Mouse (Mus musculus) heart, postnatal 0 days (tissue): ENCODE data around the gene Tmem135. TPM values are rescaled to one million over a fixed set of nuclear protein-coding genes. Genes with fewer than 3 reads are reported as not detected.

Source experiments
- ATAC-seq: fragments of 200-750 bp; cut with Nextera tagmentation; 2 replicates; pipeline ENCODE4 v1.8.0; 2017; ENCODE audit warnings: low read depth, moderate number of reproducible peaks, moderate library complexity; ENCODE audit not compliant: insufficient read depth
- DNase-seq: peaks from one replicate; pipeline ENCODE4 v3.0.0-alpha.2; 2016; ENCODE audit warnings: low spot score
- H3K27ac ChIP-seq: fragments of 300-500 bp; sonication (generic); 2 replicates; pipeline ENCODE4 v1.5.1; 2014; ENCODE audit warnings: low read depth, mild to moderate bottlenecking
- H3K27me3 ChIP-seq: fragments of 300-500 bp; sonication (generic); 2 replicates; pipeline ENCODE4 v1.6.1; 2014; ENCODE audit warnings: low read length, mixed read lengths; ENCODE audit not compliant: control insufficient read depth, insufficient read depth
- H3K36me3 ChIP-seq: fragments of 300-500 bp; sonication (generic); replicated peaks from 2 replicates; pipeline ENCODE4 v1.6.1; 2014; ENCODE audit warnings: low read length, mixed read lengths; ENCODE audit not compliant: control insufficient read depth, insufficient read depth
- H3K4me1 ChIP-seq: fragments of 300-500 bp; sonication (generic); 2 replicates; pipeline ENCODE4 v1.6.1; 2014; ENCODE audit warnings: antibody characterized with exemption; ENCODE audit not compliant: control insufficient read depth, insufficient read depth
- H3K4me2 ChIP-seq: fragments of 300-500 bp; sonication (generic); 2 replicates; pipeline ENCODE4 v1.6.1; 2014; ENCODE audit warnings: low read depth, mild to moderate bottlenecking, low read length, moderate library complexity
- H3K4me3 ChIP-seq: fragments of 300-500 bp; sonication (generic); 2 replicates; pipeline ENCODE4 v1.5.1; 2014; ENCODE audit warnings: low read depth, low read length
- H3K9ac ChIP-seq: fragments of 300-500 bp; sonication (generic); replicated peaks from 2 replicates; pipeline ENCODE4 v1.6.1; 2014; ENCODE audit warnings: low read depth, low read length, mixed read lengths
- H3K9me3 ChIP-seq: fragments of 300-500 bp; sonication (generic); replicated peaks from 2 replicates; pipeline ENCODE4 v1.6.1; 2016; ENCODE audit warnings: low read length; ENCODE audit not compliant: control insufficient read depth
- CTCF ChIP-seq: IDR thresholded peaks from 2 replicates; pipeline ENCODE4 v1.5.1; 2016; ENCODE audit warnings: antibody characterized with exemption, control low read depth, low read depth
- EP300 ChIP-seq: IDR thresholded peaks from 2 replicates; pipeline ENCODE4 v1.6.1; 2016; ENCODE audit warnings: antibody characterized with exemption, low read depth
- WGBS: fragments of 180-500 bp; shearing (Covaris S2); extraction: QIAGEN DNeasy Blood & Tissue Kit; methylation state at CpG from one replicate; pipeline ENCODE4 v1.1.7; 2014; 5-methylcytosine and 5-hydroxymethylcytosine counted together
- polyA plus RNA-seq: library from polyadenylated mRNA; unstranded; fragments of >200 nt; fragmentation: Nextera tagmentation; extraction: Ambion mirVana; gene quantifications from 2 replicates; pipeline ENCODE4 v1.2.1, GENCODE M21; 2015
- total RNA-seq: library from RNA; depleted of rRNA; stranded (reverse); fragments of >200 nt; gene quantifications from 2 replicates; pipeline ENCODE4 v1.2.3, GENCODE M21; 2014; ENCODE audit warnings: low replicate concordance

The Tmem135 gene
- total and polyA plus RNA-seq, 2 experiments from 2014 or later: 31.6 to 70.6 TPM

GRCm38 (mm10) chr7:89216628-89217027 is 187.4 kb downstream of the Tmem135 start:
- H3K9me3 ChIP-seq: no peaks in the 10 kb centered on the region
- H3K27me3 ChIP-seq: no peaks in the 10 kb centered on the region
- H3K4me3 ChIP-seq: no peak overlapping the region
- H3K27ac ChIP-seq: no peak overlapping the region
- H3K4me1 ChIP-seq: peaks cover 7% of the 10 kb centered on the region; the same call in 1 of the 2 replicates
- H3K9ac ChIP-seq: no peak overlapping the region
- WGBS: 6% methylated on average over 1 of the region's 1 CpGs
- H3K4me2 ChIP-seq: no peak overlapping the region
- no peak for TF ChIP-seq CTCF
- TF ChIP-seq EP300: no peak
- DNase-seq: peak; percentile 38
- no peak; the same call in 1 of the 2 replicates for ATAC-seq
- H3K36me3 ChIP-seq: no peaks in the 10 kb centered on the region

- ATAC-seq (no peak), DNase-seq (no peak)
- Histone ChIP-seq H3K4me1 (peaks cover 7% of the 10 kb centered on the region; the same call in 1 of the 2 replicates), H3K4me3 (no peak overlapping the region), H3K36me3 (no peaks in the 10 kb centered on the region), H3K27ac (peak overlapping the region; percentile 7; the same call in 1 of the 2 replicates), H3K4me2 (no peak overlapping the region), H3K9ac (no peak overlapping the region), H3K9me3 (no peaks in the 10 kb centered on the region), H3K27me3 (no peaks in the 10 kb centered on the region)
- 37% methylated on average over 2 of the region's 2 CpGs for WGBS
- TF ChIP-seq CTCF: no peak
- no peak for TF ChIP-seq EP300
These were observed 187.9 kb downstream of the Tmem135 start for GRCm38 (mm10) chr7:89216118-89216517.

DNA sequence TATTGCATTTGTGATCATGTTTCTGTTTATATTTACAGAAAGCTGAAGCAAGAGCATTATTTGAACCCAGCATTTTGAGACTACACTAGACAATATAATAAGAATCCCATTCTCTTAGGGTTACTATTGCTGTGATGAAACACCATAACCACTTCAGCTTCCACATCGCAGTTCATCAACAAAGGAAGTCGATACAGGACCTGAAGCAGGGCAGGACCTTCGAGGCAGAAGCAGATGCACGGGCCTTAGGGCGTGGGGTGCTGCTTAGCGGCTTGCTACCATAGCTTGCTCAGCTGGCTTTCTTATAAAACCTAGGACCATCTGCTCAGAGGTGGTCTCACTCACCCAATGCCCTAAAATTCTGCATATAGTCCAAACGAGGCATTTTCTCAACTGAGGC is 188.3 kb downstream of the Tmem135 start:
- Histone ChIP-seq H3K9ac (no peak overlapping the region), H3K4me1 (peaks cover 7% of the 10 kb centered on the region; the same call in 1 of the 2 replicates), H3K27ac (peak overlapping the region; percentile 7; the same call in 1 of the 2 replicates), H3K27me3 (no peaks in the 10 kb centered on the region), H3K4me2 (no peak overlapping the region), H3K9me3 (no peaks in the 10 kb centered on the region), H3K36me3 (no peaks in the 10 kb centered on the region), H3K4me3 (no peak overlapping the region)
- DNase-seq (no peak), ATAC-seq (no peak)
- WGBS: 50% methylated on average over 7 of the region's 7 CpGs
- TF ChIP-seq CTCF (no peak), EP300 (no peak)

DNA sequence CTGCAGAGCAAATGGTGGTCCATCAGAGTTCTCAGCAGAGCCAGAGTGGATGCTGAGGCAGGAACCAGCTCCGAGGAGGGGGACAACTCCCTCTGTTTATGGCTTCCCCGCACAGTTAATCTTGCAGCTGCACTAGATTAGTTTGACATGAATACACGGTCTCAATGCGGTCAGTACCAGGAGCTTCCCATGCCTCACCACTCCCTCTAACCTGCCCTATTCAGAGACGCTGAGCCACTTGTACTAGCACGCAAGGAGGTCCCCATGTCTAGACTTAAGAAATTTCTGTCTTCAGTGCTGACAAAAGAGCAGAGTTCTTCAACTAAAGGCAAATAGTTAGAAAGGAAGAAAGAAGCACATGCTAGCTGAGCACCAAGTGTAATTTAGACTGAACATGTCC is 193.5 kb downstream of the Tmem135 start:
- Histone ChIP-seq H3K27me3 (no peaks in the 10 kb centered on the region), H3K4me3 (no peak overlapping the region), H3K9ac (no peak overlapping the region), H3K27ac (no peak overlapping the region), H3K36me3 (no peaks in the 10 kb centered on the region), H3K9me3 (no peaks in the 10 kb centered on the region), H3K4me2 (no peak overlapping the region), H3K4me1 (no peaks in the 10 kb centered on the region)
- DNase-seq (no peak), ATAC-seq (no peak)
- TF ChIP-seq EP300 (no peak), CTCF (no peak)
- WGBS: 44% methylated on average over 6 of the region's 6 CpGs

DNA sequence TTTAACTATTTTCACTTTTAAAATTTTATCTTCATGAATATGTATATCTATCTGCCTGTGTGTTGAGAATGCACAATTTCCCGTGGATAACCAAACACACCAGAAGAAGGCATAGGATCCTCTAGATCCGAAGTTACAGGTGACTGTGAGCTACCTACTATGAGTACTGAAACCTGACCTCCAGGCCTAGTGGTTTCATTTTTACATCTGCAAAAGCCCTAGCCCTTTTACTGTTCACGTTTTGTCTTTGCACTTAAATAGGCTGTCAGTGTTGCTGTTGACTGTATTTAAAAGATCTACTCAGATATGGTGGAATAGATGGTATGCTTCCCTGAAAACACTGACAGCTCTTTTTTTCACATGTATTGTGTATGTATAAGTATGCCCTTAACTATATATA is 197.9 kb downstream of the Tmem135 start:
- ATAC-seq (no peak), DNase-seq (no peak)
- H3K36me3 ChIP-seq: no peaks in the 10 kb centered on the region
- no peak overlapping the region for H3K9ac ChIP-seq
- no peaks in the 10 kb centered on the region for H3K27me3 ChIP-seq
- WGBS: 80% methylated on average over 3 of the region's 3 CpGs
- H3K9me3 ChIP-seq: no peaks in the 10 kb centered on the region
- no peak for TF ChIP-seq CTCF
- TF ChIP-seq EP300: no peak
- no peaks in the 10 kb centered on the region for H3K4me1 ChIP-seq
- H3K4me3 ChIP-seq: no peak overlapping the region
- H3K4me2 ChIP-seq: no peak overlapping the region
- no peak overlapping the region for H3K27ac ChIP-seq

DNA sequence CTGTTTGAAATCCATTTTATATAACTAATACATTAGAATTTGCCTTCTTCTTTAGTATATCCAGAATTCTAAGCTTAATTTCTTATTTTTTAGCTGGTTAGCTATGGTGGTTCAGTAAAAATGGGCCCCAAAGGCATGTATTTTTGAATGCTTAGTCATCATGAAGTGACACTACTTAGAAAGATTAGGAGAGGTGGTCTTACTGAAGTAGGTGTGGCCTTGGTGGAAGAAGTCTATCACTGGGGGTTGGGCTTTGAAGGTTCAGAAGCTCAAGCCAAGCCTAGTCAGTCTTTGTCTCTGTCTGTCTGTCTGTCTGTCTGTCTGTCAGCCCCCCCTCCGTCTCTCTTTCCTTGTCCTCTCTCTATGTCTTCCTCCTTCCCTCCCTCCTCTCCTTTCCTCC is 198.6 kb downstream of the Tmem135 start:
- Histone ChIP-seq H3K27ac (no peak overlapping the region), H3K9ac (no peak overlapping the region), H3K36me3 (no peaks in the 10 kb centered on the region), H3K4me1 (no peaks in the 10 kb centered on the region), H3K4me2 (no peak overlapping the region), H3K27me3 (no peaks in the 10 kb centered on the region), H3K4me3 (no peak overlapping the region), H3K9me3 (no peaks in the 10 kb centered on the region)
- TF ChIP-seq CTCF (no peak), EP300 (no peak)
- 85% methylated on average over 1 of the region's 1 CpGs for WGBS
- ATAC-seq: no peak
- DNase-seq: no peak
